Mouse (Mus musculus): ENCODE measurements around the gene Prr5.

GRCm38 (mm10) chr15:84657384-84658064, 11.9 kb upstream of the Prr5 start:
- TF ChIP-seq CTCF (IDR thresholded peaks at IDR 0.05; ENCODE audit: low read depth) (no peak), EP300 (IDR thresholded peaks at IDR 0.05; ENCODE audit: low read depth) (no peak)
